Mouse (Mus musculus): ENCODE measurements around the gene Card19. TPM values are rescaled to one million over a fixed set of nuclear protein-coding genes. Genes with fewer than 3 reads are reported as not detected.

Gene Card19
- polyA plus RNA-seq, 1 experiment from 2014 or later, result 13.2 TPM

GRCm38 (mm10) chr13:49186798-49187287 is 29.0 kb downstream of the Card19 start:
- DNase-seq, result no peak
- ATAC-seq (ENCODE audit: low read depth), result peak; percentile 30
- H3K4me1 ChIP-seq (replicated peaks), result peaks cover 53% of the 10 kb centered on the region
- H3K4me3 ChIP-seq (replicated peaks), result peak overlapping the region; percentile 80
- peak overlapping the region; percentile 34 for H3K27ac ChIP-seq
- no peaks in the 10 kb centered on the region for H3K9me3 ChIP-seq (replicated peaks)
- H3K4me2 ChIP-seq, result peak overlapping the region; percentile 100
- no peaks in the 10 kb centered on the region for H3K36me3 ChIP-seq
- peak overlapping the region; percentile 59 for H3K9ac ChIP-seq
- H3K27me3 ChIP-seq, result no peaks in the 10 kb centered on the region
- WGBS (ENCODE audit: insufficient replicate concordance), result 18% methylated on average over 11 of the region's 11 CpGs

GRCm38 (mm10) chr13:49183646-49184045 is 32.2 kb downstream of the Card19 start:
- H3K9me3 ChIP-seq (replicated peaks), result no peaks in the 10 kb centered on the region
- 43% methylated on average over 5 of the region's 5 CpGs for WGBS (ENCODE audit: insufficient replicate concordance)
- peaks cover 35% of the 10 kb centered on the region for H3K4me1 ChIP-seq (replicated peaks)
- ATAC-seq (ENCODE audit: low read depth) (no peak), DNase-seq (no peak)
- H3K36me3 ChIP-seq, result no peaks in the 10 kb centered on the region
- no peak overlapping the region for H3K9ac ChIP-seq
- H3K4me3 ChIP-seq (replicated peaks), result no peak overlapping the region
- no peak overlapping the region for H3K4me2 ChIP-seq
- no peaks in the 10 kb centered on the region for H3K27me3 ChIP-seq
- no peak overlapping the region for H3K27ac ChIP-seq

GRCm38 (mm10) chr13:49183161-49183560 is 32.7 kb downstream of the Card19 start:
- no peak overlapping the region for H3K4me3 ChIP-seq (replicated peaks)
- WGBS (ENCODE audit: insufficient replicate concordance), result 42% methylated on average over 5 of the region's 5 CpGs
- H3K9me3 ChIP-seq (replicated peaks), result no peaks in the 10 kb centered on the region
- no peak overlapping the region for H3K9ac ChIP-seq
- no peak overlapping the region for H3K27ac ChIP-seq
- no peaks in the 10 kb centered on the region for H3K36me3 ChIP-seq
- DNase-seq (no peak), ATAC-seq (ENCODE audit: low read depth) (no peak)
- H3K4me1 ChIP-seq (replicated peaks), result peaks cover 30% of the 10 kb centered on the region
- H3K27me3 ChIP-seq, result no peaks in the 10 kb centered on the region
- H3K4me2 ChIP-seq, result no peak overlapping the region

- ATAC-seq (ENCODE audit: low read depth), result no peak
- DNase-seq, result no peak
- Histone ChIP-seq H3K27ac (no peak overlapping the region), H3K36me3 (no peaks in the 10 kb centered on the region), H3K9ac (peak overlapping the region; percentile 1; the same call in 1 of the 2 replicates), H3K4me1 (replicated peaks) (peaks cover 16% of the 10 kb centered on the region), H3K4me3 (replicated peaks) (no peak overlapping the region), H3K4me2 (no peak overlapping the region), H3K9me3 (replicated peaks) (no peaks in the 10 kb centered on the region), H3K27me3 (no peaks in the 10 kb centered on the region)
- 82% methylated on average over 3 of the region's 3 CpGs for WGBS (ENCODE audit: insufficient replicate concordance)
Observed at GRCm38 (mm10) chr13:49181411-49181984, 34.3 kb downstream of the Card19 start.

GRCm38 (mm10) chr13:49180691-49181090 is 35.1 kb downstream of the Card19 start:
- H3K27me3 ChIP-seq, result no peaks in the 10 kb centered on the region
- no peak overlapping the region for H3K27ac ChIP-seq
- ATAC-seq (ENCODE audit: low read depth) (no peak), DNase-seq (no peak)
- H3K9me3 ChIP-seq (replicated peaks), result no peaks in the 10 kb centered on the region
- H3K36me3 ChIP-seq, result no peaks in the 10 kb centered on the region
- no peak overlapping the region for H3K4me2 ChIP-seq
- no peak overlapping the region for H3K9ac ChIP-seq
- WGBS (ENCODE audit: insufficient replicate concordance), result 8% methylated on average over 1 of the region's 1 CpGs
- peaks cover 13% of the 10 kb centered on the region for H3K4me1 ChIP-seq (replicated peaks)
- H3K4me3 ChIP-seq (replicated peaks), result no peak overlapping the region

GRCm38 (mm10) chr13:49180274-49180673 is 35.6 kb downstream of the Card19 start:
- Histone ChIP-seq H3K9me3 (replicated peaks) (no peaks in the 10 kb centered on the region), H3K27me3 (no peaks in the 10 kb centered on the region; the same call in 1 of the 2 replicates), H3K9ac (no peak overlapping the region), H3K27ac (no peak overlapping the region), H3K4me1 (replicated peaks) (peaks cover 13% of the 10 kb centered on the region), H3K4me3 (replicated peaks) (no peak overlapping the region), H3K4me2 (no peak overlapping the region), H3K36me3 (no peaks in the 10 kb centered on the region)
- no peak for DNase-seq
- no peak for ATAC-seq (ENCODE audit: low read depth)
- WGBS (ENCODE audit: insufficient replicate concordance), result 42% methylated on average over 5 of the region's 5 CpGs

- no peak overlapping the region for H3K27ac ChIP-seq
- no peak overlapping the region for H3K9ac ChIP-seq
- no peak for DNase-seq
- H3K27me3 ChIP-seq, result no peaks in the 10 kb centered on the region; the same call in 1 of the 2 replicates
- no peak for ATAC-seq (ENCODE audit: low read depth)
- WGBS (ENCODE audit: insufficient replicate concordance), result 64% methylated on average over 19 of the region's 19 CpGs
- peaks cover 13% of the 10 kb centered on the region for H3K4me1 ChIP-seq (replicated peaks)
- H3K4me3 ChIP-seq (replicated peaks), result no peak overlapping the region
- H3K9me3 ChIP-seq (replicated peaks), result no peaks in the 10 kb centered on the region
- no peak overlapping the region for H3K4me2 ChIP-seq
- H3K36me3 ChIP-seq, result no peaks in the 10 kb centered on the region
Observed at GRCm38 (mm10) chr13:49178839-49179585, 36.8 kb downstream of the Card19 start.

- H3K4me3 ChIP-seq (replicated peaks), result no peak overlapping the region
- DNase-seq (no peak), ATAC-seq (ENCODE audit: low read depth) (no peak)
- H3K9me3 ChIP-seq (replicated peaks), result no peaks in the 10 kb centered on the region
- H3K4me1 ChIP-seq (replicated peaks), result peaks cover 16% of the 10 kb centered on the region
- no peaks in the 10 kb centered on the region; the same call in 1 of the 2 replicates for H3K27me3 ChIP-seq
- WGBS (ENCODE audit: insufficient replicate concordance), result 67% methylated on average over 10 of the region's 10 CpGs
- H3K27ac ChIP-seq, result no peak overlapping the region
- H3K9ac ChIP-seq, result no peak overlapping the region
- no peak overlapping the region for H3K4me2 ChIP-seq
- H3K36me3 ChIP-seq, result no peaks in the 10 kb centered on the region
Observed at GRCm38 (mm10) chr13:49175509-49175908, 40.3 kb downstream of the Card19 start.

- Histone ChIP-seq H3K4me1 (replicated peaks) (0 out of 2 replicates have a peak, but pooled peaks cover 2% of the 10 kb centered on the region), H3K36me3 (no peaks in the 10 kb centered on the region), H3K9ac (no peak overlapping the region), H3K4me2 (no peak overlapping the region), H3K27ac (no peak overlapping the region), H3K4me3 (replicated peaks) (no peak overlapping the region), H3K9me3 (replicated peaks) (no peaks in the 10 kb centered on the region), H3K27me3 (no peaks in the 10 kb centered on the region; the same call in 1 of the 2 replicates)
- DNase-seq (peak; percentile 56), ATAC-seq (ENCODE audit: low read depth) (peak; percentile 62; the same call in 1 of the 2 replicates)
- WGBS (ENCODE audit: insufficient replicate concordance), result 2% methylated on average over 12 of the region's 12 CpGs
Observed at GRCm38 (mm10) chr13:49172971-49173596, 42.8 kb downstream of the Card19 start.

GRCm38 (mm10) chr13:49172335-49172734 is 43.5 kb downstream of the Card19 start:
- no peak for DNase-seq
- Histone ChIP-seq H3K27ac (no peak overlapping the region), H3K4me2 (no peak overlapping the region), H3K9ac (no peak overlapping the region), H3K4me1 (replicated peaks) (0 out of 2 replicates have a peak, but pooled peaks cover 2% of the 10 kb centered on the region), H3K9me3 (replicated peaks) (no peaks in the 10 kb centered on the region), H3K36me3 (no peaks in the 10 kb centered on the region), H3K4me3 (replicated peaks) (no peak overlapping the region), H3K27me3 (no peaks in the 10 kb centered on the region; the same call in 1 of the 2 replicates)
- no peak for ATAC-seq (ENCODE audit: low read depth)
- 78% methylated on average over 7 of the region's 7 CpGs for WGBS (ENCODE audit: insufficient replicate concordance)

- DNase-seq, result no peak
- Histone ChIP-seq H3K4me2 (no peak overlapping the region), H3K27me3 (no peaks in the 10 kb centered on the region; the same call in 1 of the 2 replicates)
Observed at GRCm38 (mm10) chr13:49171729-49172128, 44.1 kb downstream of the Card19 start.

More at GRCm38 (mm10) chr13:49171729-49172128, 44.1 kb downstream of the Card19 start:
- Histone ChIP-seq H3K4me1 (replicated peaks) (0 out of 2 replicates have a peak, but pooled peaks cover 2% of the 10 kb centered on the region), H3K4me3 (replicated peaks) (no peak overlapping the region), H3K9ac (no peak overlapping the region), H3K27ac (no peak overlapping the region), H3K36me3 (no peaks in the 10 kb centered on the region), H3K9me3 (replicated peaks) (no peaks in the 10 kb centered on the region)
- WGBS (ENCODE audit: insufficient replicate concordance), result 14% methylated on average over 1 of the region's 1 CpGs
- ATAC-seq (ENCODE audit: low read depth), result no peak

Measured in liver, embryonic 13.5 days (tissue).